Mouse (Mus musculus) intestine, embryonic 16.5 days (tissue): ENCODE results near the gene Dtx3l. TPM values are rescaled to one million over a fixed set of nuclear protein-coding genes. Genes with fewer than 3 reads are reported as not detected.

Experiments
- ATAC-seq: fragments of 200-750 bp; cut with Nextera tagmentation; 2 replicates; pipeline ENCODE4 v1.8.0; 2017; ENCODE audit warnings: moderate TSS enrichment, moderate library complexity
- H3K27ac ChIP-seq: fragments of 300-500 bp; sonication (generic); 2 replicates; pipeline ENCODE4 v1.5.1; 2014; ENCODE audit warnings: mild to moderate bottlenecking, low read length
- H3K27me3 ChIP-seq: fragments of 300-500 bp; sonication (generic); replicated peaks from 2 replicates; pipeline ENCODE4 v1.6.1; 2014; ENCODE audit warnings: low read length, control low read depth, mixed read lengths; ENCODE audit not compliant: control insufficient read depth, insufficient read depth
- H3K36me3 ChIP-seq: fragments of 300-500 bp; sonication (generic); 2 replicates; pipeline ENCODE4 v1.6.1; 2014; ENCODE audit warnings: low read length, control low read depth; ENCODE audit not compliant: control insufficient read depth, insufficient read depth
- H3K4me1 ChIP-seq: fragments of 300-500 bp; sonication (generic); 2 replicates; pipeline ENCODE4 v1.6.1; 2014; ENCODE audit warnings: low read length, control low read depth, mixed read lengths; ENCODE audit not compliant: control insufficient read depth, insufficient read depth
- H3K4me2 ChIP-seq: fragments of 300-500 bp; sonication (generic); 2 replicates; pipeline ENCODE4 v1.6.1; 2014; ENCODE audit warnings: low read depth, low read length, control low read depth
- H3K4me3 ChIP-seq: fragments of 300-500 bp; sonication (generic); 2 replicates; pipeline ENCODE4 v1.5.1; 2014; ENCODE audit warnings: mild to moderate bottlenecking, low read length
- H3K9ac ChIP-seq: fragments of 300-500 bp; sonication (generic); 2 replicates; pipeline ENCODE4 v1.6.1; 2014; ENCODE audit warnings: low read depth, low read length
- H3K9me3 ChIP-seq: fragments of 300-500 bp; sonication (generic); 2 replicates; pipeline ENCODE4 v1.6.1; 2016; ENCODE audit warnings: low read length, control low read depth; ENCODE audit not compliant: control insufficient read depth
- WGBS: fragments of 180-500 bp; shearing (Covaris S2); extraction: QIAGEN DNeasy Blood & Tissue Kit; methylation state at CpG from one replicate; pipeline ENCODE4 v1.1.7; 2014; 5-methylcytosine and 5-hydroxymethylcytosine counted together
- polyA plus RNA-seq: library from polyadenylated mRNA; unstranded; fragments of >200 nt; fragmentation: Nextera tagmentation; extraction: Ambion mirVana; gene quantifications from 2 replicates; pipeline ENCODE4 v1.2.1, GENCODE M21; 2015

Dtx3l gene
- polyA plus RNA-seq, 1 experiment from 2014 or later: 8.5 TPM

GRCm38 (mm10) chr16:35914301-35914700, 24.6 kb downstream of the Dtx3l start:
- ATAC-seq: peak; percentile 67

GRCm38 (mm10) chr16:35913526-35913925, 25.4 kb downstream of the Dtx3l start:
- Histone ChIP-seq H3K9ac (no peak overlapping the region), H3K4me3 (no peak overlapping the region), H3K27me3 (no peaks in the 10 kb centered on the region), H3K4me2 (no peak overlapping the region), H3K4me1 (no peaks in the 10 kb centered on the region), H3K36me3 (no peaks in the 10 kb centered on the region), H3K27ac (no peak overlapping the region), H3K9me3 (no peaks in the 10 kb centered on the region)
- ATAC-seq: no peak
- WGBS: 83% methylated on average over 1 of the region's 1 CpGs

More at GRCm38 (mm10) chr16:35914301-35914700, 24.6 kb downstream of the Dtx3l start:
- no peak overlapping the region for H3K9ac ChIP-seq
- 0 out of 2 replicates have a peak overlapping the region, but pooled peaks have one; percentile 43 for H3K27ac ChIP-seq
- no peak overlapping the region for H3K4me3 ChIP-seq
- WGBS: 54% methylated on average over 5 of the region's 5 CpGs
- H3K9me3 ChIP-seq: no peaks in the 10 kb centered on the region
- H3K4me1 ChIP-seq: no peaks in the 10 kb centered on the region
- H3K27me3 ChIP-seq: no peaks in the 10 kb centered on the region
- H3K36me3 ChIP-seq: no peaks in the 10 kb centered on the region
- no peak overlapping the region for H3K4me2 ChIP-seq

GRCm38 (mm10) chr16:35911449-35911848, 27.5 kb downstream of the Dtx3l start:
- no peak overlapping the region for H3K9ac ChIP-seq
- H3K4me3 ChIP-seq: no peak overlapping the region
- ATAC-seq: peak; percentile 77
- 49% methylated on average over 3 of the region's 3 CpGs for WGBS
- no peaks in the 10 kb centered on the region for H3K36me3 ChIP-seq
- no peaks in the 10 kb centered on the region for H3K27me3 ChIP-seq
- H3K9me3 ChIP-seq: no peaks in the 10 kb centered on the region
- H3K4me1 ChIP-seq: no peaks in the 10 kb centered on the region
- no peak overlapping the region for H3K4me2 ChIP-seq
- peak overlapping the region; percentile 51; the same call in 1 of the 2 replicates for H3K27ac ChIP-seq

GRCm38 (mm10) chr16:35907432-35908201, 31.3 kb downstream of the Dtx3l start:
- no peaks in the 10 kb centered on the region for H3K4me1 ChIP-seq
- no peaks in the 10 kb centered on the region for H3K27me3 ChIP-seq
- H3K4me2 ChIP-seq: no peak overlapping the region
- WGBS: 58% methylated on average over 4 of the region's 4 CpGs
- no peaks in the 10 kb centered on the region for H3K36me3 ChIP-seq
- no peaks in the 10 kb centered on the region for H3K9me3 ChIP-seq
- peak; percentile 66 for ATAC-seq
- peak overlapping the region; percentile 57 for H3K27ac ChIP-seq
- no peak overlapping the region for H3K9ac ChIP-seq
- H3K4me3 ChIP-seq: no peak overlapping the region

- Histone ChIP-seq H3K36me3 (no peaks in the 10 kb centered on the region), H3K9me3 (no peaks in the 10 kb centered on the region), H3K9ac (no peak overlapping the region), H3K4me2 (no peak overlapping the region), H3K4me1 (no peaks in the 10 kb centered on the region), H3K4me3 (no peak overlapping the region), H3K27ac (no peak overlapping the region), H3K27me3 (no peaks in the 10 kb centered on the region)
- WGBS: 70% methylated on average over 7 of the region's 7 CpGs
- ATAC-seq: no peak
These were observed 32.1 kb downstream of the Dtx3l start for GRCm38 (mm10) chr16:35906887-35907286.

- no peak overlapping the region for H3K9ac ChIP-seq
- no peaks in the 10 kb centered on the region for H3K27me3 ChIP-seq
- 0 out of 2 replicates have a peak overlapping the region, but pooled peaks have one; percentile 14 for H3K4me2 ChIP-seq
- no peak overlapping the region for H3K27ac ChIP-seq
- WGBS: 78% methylated on average over 6 of the region's 6 CpGs
- H3K4me1 ChIP-seq: no peaks in the 10 kb centered on the region
- H3K36me3 ChIP-seq: no peaks in the 10 kb centered on the region
- ATAC-seq: no peak
- H3K9me3 ChIP-seq: no peaks in the 10 kb centered on the region
- H3K4me3 ChIP-seq: no peak overlapping the region
These were observed 33.0 kb downstream of the Dtx3l start for GRCm38 (mm10) chr16:35905819-35906485.

- no peak overlapping the region for H3K27ac ChIP-seq
- no peak overlapping the region for H3K4me2 ChIP-seq
- H3K4me3 ChIP-seq: no peak overlapping the region
- WGBS: 90% methylated on average over 3 of the region's 3 CpGs
- no peaks in the 10 kb centered on the region for H3K36me3 ChIP-seq
- H3K9ac ChIP-seq: no peak overlapping the region
- no peak for ATAC-seq
- no peaks in the 10 kb centered on the region for H3K27me3 ChIP-seq
- H3K9me3 ChIP-seq: no peaks in the 10 kb centered on the region
- no peaks in the 10 kb centered on the region for H3K4me1 ChIP-seq
These were observed 33.6 kb downstream of the Dtx3l start for GRCm38 (mm10) chr16:35905355-35905754.

GRCm38 (mm10) chr16:35904121-35904736, 34.7 kb downstream of the Dtx3l start:
- WGBS: 80% methylated on average over 4 of the region's 4 CpGs
- no peak for ATAC-seq
- H3K27ac ChIP-seq: no peak overlapping the region

GRCm38 (mm10) chr16:35903014-35903640, 35.8 kb downstream of the Dtx3l start:
- Histone ChIP-seq H3K4me3 (no peak overlapping the region), H3K4me2 (no peak overlapping the region), H3K27me3 (no peaks in the 10 kb centered on the region), H3K27ac (no peak overlapping the region), H3K4me1 (no peaks in the 10 kb centered on the region), H3K9ac (no peak overlapping the region), H3K36me3 (no peaks in the 10 kb centered on the region), H3K9me3 (no peaks in the 10 kb centered on the region)
- WGBS: 91% methylated on average over 6 of the region's 6 CpGs
- ATAC-seq: no peak

More at GRCm38 (mm10) chr16:35904121-35904736, 34.7 kb downstream of the Dtx3l start:
- no peaks in the 10 kb centered on the region for H3K36me3 ChIP-seq
- no peaks in the 10 kb centered on the region for H3K9me3 ChIP-seq
- H3K27me3 ChIP-seq: no peaks in the 10 kb centered on the region
- H3K4me1 ChIP-seq: no peaks in the 10 kb centered on the region
- no peak overlapping the region for H3K4me3 ChIP-seq
- no peak overlapping the region for H3K4me2 ChIP-seq
- H3K9ac ChIP-seq: no peak overlapping the region
